Mouse (Mus musculus) ES-Bruce4 (cell line): Measurements from ENCODE around the gene Card11. TPM values are rescaled to one million over a fixed set of nuclear protein-coding genes. Genes with fewer than 3 reads are reported as not detected.

ENCODE experiments used
- H3K27ac ChIP-seq: 2 replicates; pipeline ENCODE4 v1.5.1; 2012; ENCODE audit warnings: low read length, inconsistent platforms; ENCODE audit not compliant: insufficient read depth
- H3K27me3 ChIP-seq: 2 replicates; pipeline ENCODE4 v1.6.1; 2012; ENCODE audit warnings: mild to moderate bottlenecking, low read length, inconsistent platforms; ENCODE audit not compliant: control insufficient read depth, poor library complexity, insufficient read depth, severe bottlenecking
- H3K36me3 ChIP-seq: 2 replicates; pipeline ENCODE4 v1.6.1; 2012; ENCODE audit warnings: inconsistent platforms, mild to moderate bottlenecking, low read length, moderate library complexity; ENCODE audit not compliant: control insufficient read depth, poor library complexity, insufficient read depth, severe bottlenecking
- H3K4me1 ChIP-seq: one replicate; pipeline ENCODE4 v1.8.1; 2011; ENCODE audit warnings: low read length; ENCODE audit not compliant: control insufficient read depth, insufficient read depth
- H3K4me3 ChIP-seq: 2 replicates; pipeline ENCODE4 v1.5.1; 2011; ENCODE audit warnings: low read depth, mild to moderate bottlenecking, low read length
- H3K9ac ChIP-seq: 2 replicates; pipeline ENCODE4 v1.6.1; 2012; ENCODE audit warnings: low read depth, mild to moderate bottlenecking, inconsistent platforms; ENCODE audit not compliant: poor library complexity, severe bottlenecking
- H3K9me3 ChIP-seq: replicated peaks from 2 replicates; pipeline ENCODE4 v1.6.1; 2012; ENCODE audit warnings: mild to moderate bottlenecking, low read length, inconsistent platforms; ENCODE audit not compliant: control insufficient read depth, poor library complexity, insufficient read depth, severe bottlenecking
- CTCF ChIP-seq: IDR thresholded peaks from one replicate; pipeline ENCODE4 v1.8.1; 2011; ENCODE audit warnings: low read depth, low read length
- EP300 ChIP-seq: IDR thresholded peaks from 2 replicates; pipeline ENCODE4 v1.6.1; 2011; ENCODE audit warnings: low read depth, low read length; ENCODE audit not compliant: insufficient read depth
- POLR2A ChIP-seq: IDR thresholded peaks from one replicate; pipeline ENCODE4 v1.8.1; 2011; ENCODE audit warnings: low read length; ENCODE audit not compliant: insufficient read depth
- polyA plus RNA-seq: library from polyadenylated mRNA; stranded (reverse); fragments of >200 nt; gene quantifications from 2 replicates; pipeline ENCODE4 v1.2.4, GENCODE M21; 2011; ENCODE audit warnings: low read depth; ENCODE audit not compliant: missing spikeins, insufficient read depth, insufficient read length

Card11 gene
- polyA plus RNA-seq, 1 experiment: not detected

- Histone ChIP-seq H3K4me3 (no peak overlapping the region), H3K27me3 (no peaks in the 10 kb centered on the region), H3K4me1 (no peaks in the 10 kb centered on the region), H3K27ac (no peak overlapping the region), H3K36me3 (no peaks in the 10 kb centered on the region), H3K9me3 (no peaks in the 10 kb centered on the region), H3K9ac (no peak overlapping the region)
- TF ChIP-seq POLR2A (no peak), CTCF (no peak), EP300 (no peak)
These were observed 112.5 kb downstream of the Card11 start for GRCm38 (mm10) chr5:140887871-140888270.

DNA sequence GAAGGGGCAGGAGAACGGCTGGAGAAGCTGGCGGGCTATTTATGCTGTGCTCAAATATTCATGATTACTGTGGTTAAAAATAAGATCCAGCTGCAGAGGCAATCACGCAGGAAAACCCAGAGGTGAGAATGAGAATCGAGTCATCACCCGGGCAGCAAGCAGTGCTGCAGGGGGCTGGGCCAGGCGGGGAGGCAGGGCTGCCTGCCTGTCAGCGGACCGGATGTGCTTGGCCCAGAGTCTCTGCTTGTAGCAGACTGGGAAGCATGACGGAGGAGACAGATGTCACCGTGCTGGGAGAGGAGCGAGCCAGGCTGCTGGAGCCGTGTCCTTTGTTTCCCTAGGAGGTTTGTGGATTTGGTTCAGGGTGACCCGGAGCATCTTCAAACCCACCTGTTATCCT, 115.4 kb downstream of the Card11 start:
- Histone ChIP-seq H3K9ac (no peak overlapping the region), H3K9me3 (no peaks in the 10 kb centered on the region), H3K27ac (no peak overlapping the region), H3K4me1 (no peaks in the 10 kb centered on the region), H3K36me3 (no peaks in the 10 kb centered on the region), H3K27me3 (no peaks in the 10 kb centered on the region), H3K4me3 (no peak overlapping the region)
- TF ChIP-seq CTCF: no peak

DNA sequence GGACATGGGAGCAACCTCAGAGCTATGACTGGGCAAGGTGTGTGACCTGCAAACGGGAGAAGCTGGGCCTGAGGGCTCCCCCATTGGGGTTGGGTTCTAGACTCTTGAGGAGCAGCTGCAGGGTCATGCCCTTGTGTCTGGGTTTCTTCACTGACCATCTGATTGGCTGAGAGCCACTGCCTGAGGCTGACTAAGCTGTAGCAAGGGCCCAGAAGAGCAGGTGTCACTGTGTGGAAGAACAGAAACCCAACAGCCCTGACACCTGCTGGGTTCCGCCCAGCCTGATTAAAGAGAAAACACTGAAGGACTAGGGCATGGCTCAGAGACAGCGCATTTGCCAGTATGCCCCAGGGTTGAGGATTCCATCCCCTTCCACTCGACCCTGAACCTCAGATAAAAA, 118.0 kb downstream of the Card11 start:
- Histone ChIP-seq H3K9ac (no peak overlapping the region), H3K36me3 (no peaks in the 10 kb centered on the region), H3K27ac (no peak overlapping the region), H3K27me3 (no peaks in the 10 kb centered on the region), H3K4me1 (no peaks in the 10 kb centered on the region), H3K4me3 (no peak overlapping the region), H3K9me3 (no peaks in the 10 kb centered on the region)
- TF ChIP-seq EP300: peak; percentile 41; the same call in 1 of the 2 replicates
- TF ChIP-seq POLR2A: no peak
- no peak for TF ChIP-seq CTCF

DNA sequence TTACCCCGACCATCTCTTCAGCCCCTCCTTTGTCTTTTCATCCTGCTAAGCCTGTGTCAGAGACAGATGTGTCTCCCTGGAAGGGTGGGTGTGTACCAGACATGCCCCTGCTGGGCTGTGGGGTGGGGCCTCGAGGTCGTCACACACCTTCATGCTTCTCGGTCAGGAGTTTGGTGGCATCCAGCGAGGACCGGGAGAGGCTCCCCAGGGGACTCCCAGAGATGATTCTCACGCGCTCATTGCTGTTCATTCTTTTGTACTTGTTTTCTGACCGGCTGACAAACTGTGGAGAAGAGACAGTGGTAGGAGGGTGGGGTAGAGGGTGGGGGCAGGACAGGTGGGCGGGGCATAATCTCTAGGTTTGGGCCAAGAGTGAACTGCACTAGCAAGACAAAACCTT, 120.2 kb downstream of the Card11 start:
- H3K36me3 ChIP-seq: no peaks in the 10 kb centered on the region
- TF ChIP-seq CTCF (no peak), EP300 (peak; percentile 40; the same call in 1 of the 2 replicates), POLR2A (no peak)
- no peaks in the 10 kb centered on the region for H3K27me3 ChIP-seq
- H3K9me3 ChIP-seq: no peaks in the 10 kb centered on the region
- no peak overlapping the region for H3K4me3 ChIP-seq
- H3K4me1 ChIP-seq: no peaks in the 10 kb centered on the region
- no peak overlapping the region for H3K9ac ChIP-seq
- H3K27ac ChIP-seq: no peak overlapping the region

DNA sequence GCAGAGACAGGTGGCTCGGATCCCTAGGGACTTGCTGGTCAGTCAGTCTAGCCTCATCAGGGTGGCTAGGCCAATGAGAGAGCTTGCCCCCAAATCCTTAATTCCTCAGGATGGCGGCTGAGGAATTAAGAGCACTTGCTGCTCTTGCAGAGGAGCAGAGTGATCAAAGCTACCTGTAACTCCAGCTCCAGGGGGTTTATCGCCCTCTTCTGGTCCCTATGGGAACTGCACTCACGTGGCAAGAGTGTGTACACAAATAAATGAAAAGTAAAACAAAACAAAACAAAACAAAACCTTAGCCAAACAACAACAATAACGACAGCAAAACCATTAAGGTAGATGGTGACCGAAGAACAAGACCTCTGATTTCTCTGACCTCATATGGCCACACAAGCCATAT, 121.7 kb downstream of the Card11 start:
- Histone ChIP-seq H3K4me3 (no peak overlapping the region), H3K27me3 (no peaks in the 10 kb centered on the region), H3K9me3 (no peaks in the 10 kb centered on the region), H3K9ac (no peak overlapping the region), H3K36me3 (no peaks in the 10 kb centered on the region), H3K4me1 (no peaks in the 10 kb centered on the region), H3K27ac (no peak overlapping the region)
- TF ChIP-seq CTCF: peak; percentile 58
- no peak for TF ChIP-seq POLR2A
- no peak for TF ChIP-seq EP300

DNA sequence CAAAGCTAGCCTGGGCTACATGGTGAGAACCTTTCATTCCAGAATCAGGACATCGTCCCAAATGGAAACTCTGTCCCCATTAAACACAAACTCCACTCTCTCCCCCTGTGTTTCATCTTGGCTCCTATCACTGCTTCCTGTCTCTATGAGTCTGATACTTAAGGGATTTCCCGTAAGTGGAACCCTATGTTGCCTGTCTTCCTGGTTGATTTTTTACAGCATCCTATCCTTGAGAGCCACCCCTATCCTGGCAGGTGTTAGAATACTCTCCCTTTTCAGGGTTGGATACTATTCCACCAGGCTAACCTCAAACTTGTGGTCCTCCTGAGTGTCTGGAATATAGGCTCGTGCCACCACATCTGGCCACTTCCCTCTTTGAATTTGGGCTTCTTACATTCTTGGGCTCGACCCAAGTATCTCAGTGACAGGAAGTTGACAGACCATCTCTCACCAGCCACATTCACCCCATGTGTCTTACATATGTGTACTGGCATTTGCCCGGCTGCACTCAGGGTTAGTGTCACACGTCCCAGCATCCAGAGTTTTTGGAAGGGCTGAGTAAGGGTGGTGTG, 126.6 kb downstream of the Card11 start:
- no peaks in the 10 kb centered on the region for H3K9me3 ChIP-seq
- H3K4me1 ChIP-seq: no peaks in the 10 kb centered on the region
- H3K36me3 ChIP-seq: no peaks in the 10 kb centered on the region
- no peak overlapping the region for H3K4me3 ChIP-seq
- no peak for TF ChIP-seq CTCF
- no peak for TF ChIP-seq POLR2A
- no peak for TF ChIP-seq EP300
- H3K27ac ChIP-seq: no peak overlapping the region
- H3K9ac ChIP-seq: no peak overlapping the region
- no peaks in the 10 kb centered on the region for H3K27me3 ChIP-seq
